Mouse (Mus musculus) forebrain, embryonic 13.5 days (tissue): ENCODE measurements around the gene Olfr1357. TPM values are rescaled to one million over a fixed set of nuclear protein-coding genes. Genes with fewer than 3 reads are reported as not detected.
"Not testable (repeated sequence)": the region's sequence is repeated elsewhere in the genome, so short reads cannot be mapped to it uniquely, and the experiment has no call there.

Experiments
- ATAC-seq: fragments of 200-750 bp; cut with Nextera tagmentation; 2 replicates; pipeline ENCODE4 v1.8.0; 2017
- H3K27ac ChIP-seq: fragments of 300-500 bp; sonication (generic); 2 replicates; pipeline ENCODE4 v1.5.1; 2015; ENCODE audit warnings: inconsistent platforms, mild to moderate bottlenecking, moderate library complexity
- H3K27me3 ChIP-seq: fragments of 300-500 bp; sonication (generic); 2 replicates; pipeline ENCODE4 v1.6.1; 2015; ENCODE audit warnings: mild to moderate bottlenecking, inconsistent platforms
- H3K36me3 ChIP-seq: fragments of 300-500 bp; sonication (generic); 2 replicates; pipeline ENCODE4 v1.6.1; 2015; ENCODE audit warnings: mild to moderate bottlenecking, inconsistent platforms; ENCODE audit not compliant: poor library complexity, severe bottlenecking
- H3K4me1 ChIP-seq: fragments of 300-500 bp; sonication (generic); 2 replicates; pipeline ENCODE4 v1.6.1; 2015; ENCODE audit warnings: inconsistent platforms
- H3K4me2 ChIP-seq: fragments of 300-500 bp; sonication (generic); 2 replicates; pipeline ENCODE4 v1.6.1; 2015; ENCODE audit warnings: inconsistent platforms, mild to moderate bottlenecking, moderate library complexity
- H3K4me3 ChIP-seq: fragments of 300-500 bp; sonication (generic); 2 replicates; pipeline ENCODE4 v1.5.1; 2015; ENCODE audit warnings: mild to moderate bottlenecking, inconsistent platforms
- H3K9ac ChIP-seq: fragments of 300-500 bp; sonication (generic); 2 replicates; pipeline ENCODE4 v1.6.1; 2015; ENCODE audit warnings: mild to moderate bottlenecking, inconsistent platforms
- H3K9me3 ChIP-seq: fragments of 300-500 bp; sonication (generic); replicated peaks from 2 replicates; pipeline ENCODE4 v1.6.1; 2016; ENCODE audit warnings: inconsistent platforms
- WGBS: fragments of 180-500 bp; shearing (Covaris S2); methylation state at CpG from one replicate; pipeline ENCODE4 v1.1.7; 2015; 5-methylcytosine and 5-hydroxymethylcytosine counted together
- polyA plus RNA-seq: library from polyadenylated mRNA; unstranded; fragments of >200 nt; fragmentation: Nextera tagmentation; extraction: Ambion mirVana; gene quantifications from 2 replicates; pipeline ENCODE4 v1.2.1, GENCODE M21; 2015

Gene Olfr1357
- not detected in 2 replicates for polyA plus RNA-seq

DNA sequence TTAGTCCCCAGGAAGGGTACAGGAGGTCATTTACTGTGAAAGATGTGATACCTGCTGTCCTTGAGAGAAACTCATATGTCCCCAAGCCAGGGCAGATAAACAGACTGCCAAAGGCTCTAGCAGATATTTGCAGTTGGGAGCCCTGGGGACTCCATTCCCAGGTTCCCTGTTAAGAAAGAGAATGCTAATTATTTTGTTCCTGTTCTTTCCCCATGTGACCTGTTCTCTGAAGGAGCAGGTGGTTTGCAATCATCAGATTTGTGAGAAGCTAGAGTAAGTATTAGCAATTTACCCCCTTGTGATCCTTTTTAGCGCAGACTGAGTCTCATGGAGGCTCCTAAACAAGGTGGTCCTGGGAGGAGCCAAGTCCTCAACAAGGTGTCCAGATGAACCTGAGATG lies at the start of gene Olfr1357:
Olfr1357 (minus strand) TSS at position 101 of the 400 bp plus-strand sequence.
- no peak within 1 kb of the TSS for H3K9ac ChIP-seq
- WGBS, result 88% methylated on average over 1 of the region's 1 CpGs
- H3K4me2 ChIP-seq, result no peak within 1 kb of the TSS
- no peak within 1 kb of the TSS for H3K27ac ChIP-seq
- no peaks in the 10 kb centered on the region for H3K4me1 ChIP-seq
- H3K9me3 ChIP-seq, result no peaks in the 10 kb centered on the region
- ATAC-seq, result no peak
- H3K36me3 ChIP-seq, result no peaks in the 10 kb centered on the region
- no peak within 1 kb of the TSS for H3K4me3 ChIP-seq
- H3K27me3 ChIP-seq, result no peaks in the 10 kb centered on the region

GRCm38 (mm10) chr10:78666696-78667095 lies 48.8 kb upstream of the Olfr1357 start:
- H3K27me3 ChIP-seq, H3K36me3 ChIP-seq, H3K4me1 ChIP-seq, H3K9ac ChIP-seq, H3K9me3 ChIP-seq, H3K4me2 ChIP-seq, ATAC-seq, H3K4me3 ChIP-seq, H3K27ac ChIP-seq: not testable (repeated sequence)
- WGBS, result 93% methylated on average over 10 of the region's 10 CpGs

DNA sequence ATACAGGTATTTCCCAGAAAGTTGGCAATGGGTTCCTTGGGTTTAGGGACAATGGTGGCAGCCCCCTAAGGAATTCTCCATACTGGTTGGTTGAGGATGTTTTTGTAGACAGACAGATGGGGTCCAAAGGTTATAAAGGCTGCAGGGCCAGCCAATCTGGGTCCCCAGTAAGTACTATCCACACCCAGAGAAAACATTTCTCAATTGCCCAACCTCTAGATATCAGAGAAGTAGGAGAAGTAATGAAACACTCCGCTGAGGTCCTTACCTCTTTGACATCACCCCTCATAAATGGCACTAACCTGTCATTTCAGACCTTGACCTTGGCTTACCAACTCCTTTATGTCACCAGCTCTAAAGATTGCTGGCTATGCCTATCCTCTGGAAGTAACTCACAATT lies 46.7 kb upstream of the Olfr1357 start:
- H3K4me3 ChIP-seq, result no peak overlapping the region
- no peaks in the 10 kb centered on the region for H3K4me1 ChIP-seq
- H3K4me2 ChIP-seq, result no peak overlapping the region
- no peaks in the 10 kb centered on the region for H3K9me3 ChIP-seq
- 90% methylated on average over 1 of the region's 1 CpGs for WGBS
- no peak overlapping the region for H3K27ac ChIP-seq
- no peaks in the 10 kb centered on the region for H3K36me3 ChIP-seq
- ATAC-seq, result no peak
- H3K9ac ChIP-seq, result no peak overlapping the region
- H3K27me3 ChIP-seq, result no peaks in the 10 kb centered on the region

DNA sequence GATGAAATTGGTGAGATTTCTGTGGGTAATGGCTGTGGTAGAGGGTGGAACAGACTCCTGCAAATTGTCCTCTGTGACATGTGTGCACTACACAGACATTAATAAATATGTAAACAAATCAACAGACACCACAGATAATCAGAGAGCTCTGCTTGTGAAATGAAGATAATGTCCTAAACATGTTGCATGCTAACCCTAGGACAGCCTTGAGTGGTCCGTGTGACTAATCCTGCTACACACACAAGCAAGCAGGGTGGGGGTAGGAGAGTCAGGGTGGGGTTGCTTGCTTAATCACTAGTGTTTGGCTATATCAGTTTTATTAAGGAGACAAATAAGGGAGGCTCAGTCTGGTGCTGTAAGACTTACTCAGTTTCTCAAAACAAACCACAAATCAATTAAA lies 43.3 kb upstream of the Olfr1357 start:
- WGBS, result 89% methylated on average over 1 of the region's 1 CpGs

DNA sequence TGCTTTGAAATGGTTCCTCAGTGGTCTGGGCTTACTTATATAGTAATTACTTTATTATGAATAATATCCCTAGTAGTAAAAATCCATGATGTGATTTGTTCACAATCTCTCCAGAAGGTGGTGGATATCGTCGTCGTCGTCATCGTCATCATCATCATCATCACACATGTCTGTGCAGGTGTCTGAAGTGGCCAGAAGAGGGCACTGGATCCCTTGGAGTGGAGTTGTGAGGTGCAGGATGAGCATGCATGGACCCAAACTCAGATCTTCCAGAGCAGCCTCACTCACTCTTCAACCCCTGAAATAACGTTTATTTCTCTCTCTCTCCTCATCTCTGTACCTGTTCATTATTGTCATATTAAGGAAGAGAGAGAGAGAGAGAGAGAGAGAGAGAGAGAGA lies 14.4 kb upstream of the Olfr1357 start:
- H3K27ac ChIP-seq, result no peak overlapping the region
- peak overlapping the region; percentile 19; the same call in 1 of the 2 replicates for H3K4me2 ChIP-seq
- WGBS, result 13% methylated on average over 6 of the region's 6 CpGs
- no peaks in the 10 kb centered on the region for H3K9me3 ChIP-seq
- peak; percentile 72 for ATAC-seq
- H3K4me1 ChIP-seq, result no peaks in the 10 kb centered on the region
- H3K36me3 ChIP-seq, result no peaks in the 10 kb centered on the region
- no peaks in the 10 kb centered on the region for H3K27me3 ChIP-seq
- H3K4me3 ChIP-seq, result no peak overlapping the region
- H3K9ac ChIP-seq, result no peak overlapping the region

More for the DNA sequence above, 43.3 kb upstream of the Olfr1357 start:
- no peak for ATAC-seq
- H3K36me3 ChIP-seq, result no peaks in the 10 kb centered on the region
- H3K9me3 ChIP-seq, result no peaks in the 10 kb centered on the region
- no peaks in the 10 kb centered on the region for H3K4me1 ChIP-seq
- no peak overlapping the region for H3K27ac ChIP-seq
- H3K27me3 ChIP-seq, result no peaks in the 10 kb centered on the region
- H3K4me3 ChIP-seq, result no peak overlapping the region
- H3K9ac ChIP-seq, result no peak overlapping the region
- no peak overlapping the region for H3K4me2 ChIP-seq

DNA sequence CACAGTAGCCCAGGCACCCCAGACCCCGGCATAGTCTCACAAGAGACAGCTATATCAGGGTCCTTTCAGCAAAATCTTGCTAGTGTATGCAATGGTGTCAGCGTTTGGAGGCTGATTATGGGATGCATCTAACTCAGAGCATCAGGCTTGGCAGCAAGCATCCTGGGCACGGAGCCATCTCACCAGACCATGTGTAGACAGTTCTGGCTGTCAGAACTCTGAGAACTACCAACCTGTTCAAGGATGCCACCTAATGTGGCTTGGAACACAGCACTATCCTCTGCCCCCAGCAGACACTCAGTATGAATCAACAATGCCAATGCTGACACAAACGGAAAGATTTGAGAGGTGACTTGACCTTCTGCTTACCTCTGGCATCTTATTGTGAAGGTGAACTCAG lies 12.3 kb upstream of the Olfr1357 start:
- WGBS, result 77% methylated on average over 4 of the region's 4 CpGs
- H3K4me3 ChIP-seq, result no peak overlapping the region
- H3K27me3 ChIP-seq, result no peaks in the 10 kb centered on the region
- no peak overlapping the region for H3K9ac ChIP-seq
- no peaks in the 10 kb centered on the region for H3K9me3 ChIP-seq
- no peak overlapping the region for H3K27ac ChIP-seq
- no peaks in the 10 kb centered on the region for H3K36me3 ChIP-seq
- H3K4me2 ChIP-seq, result no peak overlapping the region
- peak; percentile 48; the same call in 1 of the 2 replicates for ATAC-seq
- H3K4me1 ChIP-seq, result no peaks in the 10 kb centered on the region

DNA sequence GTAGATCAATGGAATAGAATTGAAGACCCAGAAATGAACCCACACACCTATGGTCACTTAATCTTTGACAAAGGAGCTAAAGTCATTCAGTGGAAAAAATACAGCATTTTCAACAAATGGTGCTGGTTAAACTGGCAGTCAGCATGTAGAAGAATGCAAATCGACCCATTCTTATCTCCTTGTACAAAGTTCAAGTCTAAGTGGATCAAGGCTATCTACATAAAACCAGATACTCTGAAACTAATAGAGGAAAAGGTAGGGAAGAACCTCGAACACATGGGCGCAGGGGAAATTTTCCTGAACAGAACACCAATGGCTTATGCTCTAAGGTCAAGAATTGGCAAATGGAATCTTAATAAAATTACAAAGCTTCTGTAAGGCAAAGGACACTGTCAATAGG lies 5.3 kb upstream of the Olfr1357 start:
- 80% methylated on average over 3 of the region's 3 CpGs for WGBS

GRCm38 (mm10) chr10:78607602-78608001 lies 10.3 kb downstream of the Olfr1357 start:
- WGBS, result 71% methylated on average over 3 of the region's 3 CpGs
- no peaks in the 10 kb centered on the region for H3K27me3 ChIP-seq
- no peak overlapping the region for H3K4me3 ChIP-seq
- H3K9me3 ChIP-seq, result no peaks in the 10 kb centered on the region
- H3K4me1 ChIP-seq, result no peaks in the 10 kb centered on the region
- H3K36me3 ChIP-seq, result no peaks in the 10 kb centered on the region
- no peak overlapping the region for H3K4me2 ChIP-seq
- no peak for ATAC-seq
- no peak overlapping the region for H3K9ac ChIP-seq
- no peak overlapping the region for H3K27ac ChIP-seq

More for the DNA sequence above, 5.3 kb upstream of the Olfr1357 start:
- not testable (repeated sequence) for H3K27ac ChIP-seq, H3K4me1 ChIP-seq, H3K4me3 ChIP-seq, ATAC-seq, H3K4me2 ChIP-seq, H3K36me3 ChIP-seq, H3K27me3 ChIP-seq, H3K9me3 ChIP-seq, H3K9ac ChIP-seq

- Histone ChIP-seq H3K4me2 (no peak overlapping the region), H3K4me3 (no peak overlapping the region), H3K9ac (no peak overlapping the region), H3K36me3 (no peaks in the 10 kb centered on the region), H3K27ac (no peak overlapping the region), H3K9me3 (no peaks in the 10 kb centered on the region), H3K4me1 (no peaks in the 10 kb centered on the region), H3K27me3 (no peaks in the 10 kb centered on the region)
- ATAC-seq, result no peak
- whole genome bisulfite sequencing, result 45% methylated on average over 3 of the region's 3 CpGs
These were observed 12.8 kb downstream of the Olfr1357 start for GRCm38 (mm10) chr10:78605080-78605479.

DNA sequence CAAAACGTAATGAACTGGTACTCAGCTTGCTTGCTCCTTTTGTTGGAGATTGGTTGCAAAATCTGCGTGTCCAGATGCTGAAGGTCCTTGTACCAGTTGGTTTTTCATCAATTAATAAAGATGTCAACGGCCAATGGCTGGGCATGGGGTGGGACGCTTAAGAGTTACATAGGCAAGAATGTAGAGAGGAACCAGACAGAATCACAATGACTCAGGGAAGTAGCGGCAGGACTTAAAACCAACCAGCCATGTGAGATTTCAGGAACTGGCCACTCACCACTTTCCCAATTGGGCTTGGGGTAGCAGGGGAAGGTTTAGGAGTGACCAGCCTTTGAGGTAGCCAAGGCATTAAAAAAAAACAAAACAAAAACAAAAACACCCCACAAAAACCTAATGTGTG lies 18.0 kb downstream of the Olfr1357 start:
- no peak overlapping the region for H3K27ac ChIP-seq
- no peaks in the 10 kb centered on the region for H3K36me3 ChIP-seq
- no peaks in the 10 kb centered on the region for H3K27me3 ChIP-seq
- WGBS, result 91% methylated on average over 5 of the region's 5 CpGs
- H3K4me1 ChIP-seq, result no peaks in the 10 kb centered on the region
- no peak overlapping the region for H3K4me2 ChIP-seq
- H3K9ac ChIP-seq, result no peak overlapping the region
- no peak for ATAC-seq
- H3K9me3 ChIP-seq, result no peaks in the 10 kb centered on the region
- H3K4me3 ChIP-seq, result no peak overlapping the region

DNA sequence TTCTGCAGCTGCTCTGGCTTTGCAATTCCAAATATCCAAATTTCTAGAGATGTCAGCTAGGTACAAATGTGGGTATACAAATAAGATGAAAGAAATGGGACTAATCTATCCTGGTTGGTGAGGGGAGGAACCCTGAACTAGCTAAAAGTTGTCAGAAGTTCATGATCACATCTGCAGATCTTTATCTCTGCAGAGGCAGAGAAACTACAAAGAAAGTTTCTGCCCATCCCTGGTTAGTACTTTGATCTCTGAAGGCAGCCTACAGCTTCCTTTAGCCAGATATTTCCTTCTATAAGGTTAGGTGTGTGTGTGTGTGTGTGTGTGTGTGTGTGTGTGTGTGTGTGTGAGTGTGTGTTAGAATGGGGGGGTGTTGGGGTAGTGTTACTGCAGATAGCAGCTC lies 23.3 kb downstream of the Olfr1357 start:
- Histone ChIP-seq H3K4me2 (no peak overlapping the region), H3K27me3 (no peaks in the 10 kb centered on the region), H3K4me3 (no peak overlapping the region), H3K36me3 (0 out of 2 replicates have a peak, but pooled peaks cover under 1% of the 10 kb centered on the region), H3K4me1 (peaks cover 12% of the 10 kb centered on the region), H3K27ac (no peak overlapping the region), H3K9ac (no peak overlapping the region), H3K9me3 (no peaks in the 10 kb centered on the region)
- no peak for ATAC-seq

DNA sequence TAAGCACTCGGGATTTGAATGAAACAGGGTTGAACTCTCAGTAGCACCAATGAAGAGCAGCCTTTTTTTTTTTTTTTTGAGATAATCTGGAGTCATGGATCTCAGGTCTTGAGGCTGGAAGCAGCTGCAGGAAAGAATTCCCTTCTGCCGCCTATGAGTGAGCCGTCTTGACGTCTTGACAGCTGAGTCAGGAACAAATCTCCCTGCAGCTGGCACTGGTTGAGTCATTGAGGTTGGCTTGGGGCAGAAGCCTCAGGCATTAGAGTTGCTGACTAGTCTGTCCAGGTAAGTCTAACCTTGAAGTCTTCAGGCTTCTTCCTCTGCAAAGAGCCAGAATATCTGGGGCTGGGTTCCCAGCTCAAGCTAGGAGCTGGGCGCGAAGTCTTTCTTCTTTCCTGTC lies 23.7 kb downstream of the Olfr1357 start:
- no peak for ATAC-seq
- Histone ChIP-seq H3K4me1 (peaks cover 12% of the 10 kb centered on the region), H3K27ac (no peak overlapping the region), H3K4me3 (no peak overlapping the region), H3K9ac (no peak overlapping the region), H3K27me3 (no peaks in the 10 kb centered on the region), H3K9me3 (no peaks in the 10 kb centered on the region), H3K36me3 (peaks cover 5% of the 10 kb centered on the region), H3K4me2 (no peak overlapping the region)
- WGBS, result 80% methylated on average over 6 of the region's 6 CpGs

DNA sequence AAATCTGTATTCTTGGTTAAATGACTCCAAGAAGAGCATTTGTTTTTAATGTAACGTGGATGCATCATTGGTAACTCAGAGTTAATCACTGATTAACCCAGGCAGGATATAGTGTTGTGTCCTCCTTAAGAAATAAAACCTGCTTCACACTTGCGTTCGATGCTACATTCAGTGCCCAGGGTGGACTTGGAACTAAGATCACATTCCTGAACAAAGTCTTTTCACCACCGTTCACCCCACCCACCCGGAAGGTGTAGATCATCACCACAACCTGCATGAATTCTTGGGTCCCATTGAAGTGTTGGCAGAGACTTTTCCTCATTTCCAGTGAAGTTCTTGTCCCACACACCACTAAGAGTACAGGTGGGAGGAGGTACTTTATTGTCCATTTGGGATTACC lies 24.1 kb downstream of the Olfr1357 start:
- H3K4me3 ChIP-seq, result no peak overlapping the region
- no peak for ATAC-seq
- peaks cover 12% of the 10 kb centered on the region for H3K4me1 ChIP-seq
- no peak overlapping the region for H3K9ac ChIP-seq
- peaks cover 9% of the 10 kb centered on the region for H3K36me3 ChIP-seq
- H3K27ac ChIP-seq, result no peak overlapping the region
- no peak overlapping the region for H3K4me2 ChIP-seq
- no peaks in the 10 kb centered on the region for H3K27me3 ChIP-seq
- H3K9me3 ChIP-seq, result no peaks in the 10 kb centered on the region
- WGBS, result 92% methylated on average over 5 of the region's 5 CpGs
